Mouse (Mus musculus) liver, embryonic 14.5 days (tissue): ENCODE measurements around the gene Mesd.
"Not testable (repeated sequence)": the region's sequence is repeated elsewhere in the genome, so short reads cannot be mapped to it uniquely, and the experiment has no call there.

ENCODE experiments used
- CTCF ChIP-seq: IDR thresholded peaks from 2 replicates; pipeline ENCODE4 v1.5.1; 2016; ENCODE audit warnings: antibody characterized with exemption, low read depth, control low read depth
- EP300 ChIP-seq: IDR thresholded peaks from 2 replicates; pipeline ENCODE4 v1.6.1; 2016; ENCODE audit warnings: antibody characterized with exemption, low read depth

- not testable (repeated sequence) for TF ChIP-seq CTCF, EP300
Observed at GRCm38 (mm10) chr7:83889946-83890345, 5.7 kb downstream of the Mesd start.
